Mouse (Mus musculus) MEL (cell line): Measurements from ENCODE around the gene Agl. TPM values are rescaled to one million over a fixed set of nuclear protein-coding genes. Genes with fewer than 3 reads are reported as not detected.
"Not testable (repeated sequence)": the region's sequence is repeated elsewhere in the genome, so short reads cannot be mapped to it uniquely, and the experiment has no call there.

Experiments
- DNase-seq: peaks from one replicate; pipeline ENCODE4 v3.0.0; 2011; ENCODE audit warnings: low read depth, low spot score
- H3K27ac ChIP-seq: 2 replicates; pipeline ENCODE4 v1.5.1; 2012; ENCODE audit warnings: low read depth, mild to moderate bottlenecking, control low read depth, low read length, moderate library complexity; ENCODE audit not compliant: control insufficient read depth
- H3K27me3 ChIP-seq, 2 experiments: fragments of 150-350 bp in 1 of 2; sonication (generic) in 1 of 2; 2 replicates each; pipeline ENCODE4 v1.6.1; 2012; ENCODE audit warnings: low read length in 2 of 2, mild to moderate bottlenecking in 2 of 2, improper control_type of control experiment in 1 of 2, moderate library complexity in 1 of 2; ENCODE audit not compliant: insufficient read depth in 2 of 2, control insufficient read depth in 1 of 2
- H3K36me3 ChIP-seq, 2 experiments: 2 replicates each; pipeline ENCODE4 v1.6.1; 2012 to 2014; ENCODE audit warnings: low read length in 2 of 2, improper control_type of control experiment in 1 of 2, inconsistent platforms in 1 of 2, mild to moderate bottlenecking in 1 of 2; ENCODE audit not compliant: insufficient read depth in 2 of 2, control insufficient read depth in 1 of 2
- H3K4me1 ChIP-seq, 2 experiments: fragments of 150-350 bp in 1 of 2; sonication (generic) in 1 of 2; 2 replicates each; pipeline ENCODE4 v1.6.1; 2012; ENCODE audit warnings: low read length in 2 of 2, improper control_type of control experiment in 1 of 2, mild to moderate bottlenecking in 1 of 2; ENCODE audit not compliant: insufficient read depth in 2 of 2, control insufficient read depth in 1 of 2
- H3K4me3 ChIP-seq, 2 experiments: fragments of 150-350 bp in 1 of 2; sonication (generic) in 1 of 2; 2 replicates each; pipeline ENCODE4 v1.5.1; 2012; ENCODE audit warnings: low read depth in 2 of 2, low read length in 2 of 2, mild to moderate bottlenecking in 2 of 2, moderate library complexity in 2 of 2, control low read depth in 1 of 2, improper control_type of control experiment in 1 of 2; ENCODE audit not compliant: control insufficient read depth in 1 of 2, insufficient read depth in 1 of 2
- H3K79me2 ChIP-seq: 2 replicates; pipeline ENCODE4 v1.6.1; 2012; ENCODE audit warnings: mild to moderate bottlenecking, low read length, moderate library complexity; ENCODE audit not compliant: control insufficient read depth, poor library complexity, insufficient read depth
- H3K9ac ChIP-seq: 2 replicates; pipeline ENCODE4 v1.6.1; 2012; ENCODE audit warnings: low read depth, mild to moderate bottlenecking, control low read depth, low read length, moderate library complexity; ENCODE audit not compliant: control insufficient read depth, poor library complexity, severe bottlenecking
- H3K9me3 ChIP-seq: fragments of 150-350 bp; sonication (generic); replicated peaks from 2 replicates; pipeline ENCODE4 v1.6.1; 2012; ENCODE audit warnings: mild to moderate bottlenecking, low read length, improper control_type of control experiment, moderate library complexity; ENCODE audit not compliant: insufficient read depth
- CTCF ChIP-seq, 3 experiments: IDR thresholded peaks in 2 of 3; conservative IDR thresholded peaks in 1 of 3; 2 replicates each; pipeline ENCODE4 v1.5.1; 2011 to 2012; ENCODE audit warnings: low read length in 3 of 3, low read depth in 2 of 3, mild to moderate bottlenecking in 2 of 3, improper control_type of control experiment in 1 of 3, inconsistent platforms in 1 of 3, mixed read lengths in 1 of 3, moderate library complexity in 1 of 3; ENCODE audit not compliant: control insufficient read depth in 1 of 3, insufficient read depth in 1 of 3, poor library complexity in 1 of 3, severe bottlenecking in 1 of 3
- E2F4 ChIP-seq: IDR thresholded peaks from 2 replicates; pipeline ENCODE4 v1.6.1; 2011; ENCODE audit warnings: low read depth, low read length, improper control_type of control experiment, borderline replicate concordance
- ELF1 ChIP-seq: IDR thresholded peaks from 2 replicates; pipeline ENCODE4 v1.6.1; 2014; ENCODE audit warnings: low read depth, mild to moderate bottlenecking, inconsistent platforms, low read length, improper control_type of control experiment, moderate library complexity
- KAT2A ChIP-seq: conservative IDR thresholded peaks from 2 replicates; pipeline ENCODE4 v1.6.1; 2012; ENCODE audit warnings: low read depth, low read length, improper control_type of control experiment, inconsistent platforms
- MAX ChIP-seq: IDR thresholded peaks from 2 replicates; pipeline ENCODE4 v1.6.1; 2011; ENCODE audit warnings: low read length, improper control_type of control experiment
- MAZ ChIP-seq: IDR thresholded peaks from 2 replicates; pipeline ENCODE4 v1.6.1; 2012; ENCODE audit warnings: low read depth, mild to moderate bottlenecking, inconsistent platforms, low read length, improper control_type of control experiment
- NELFE ChIP-seq: IDR thresholded peaks from 2 replicates; pipeline ENCODE4 v1.6.1; 2011; ENCODE audit warnings: low read depth, low read length, improper control_type of control experiment
- POLR2A ChIP-seq, 2 experiments: IDR thresholded peaks; 2 replicates each; pipeline ENCODE4 v1.6.1; 2011 to 2012; ENCODE audit warnings: low read length in 2 of 2, mild to moderate bottlenecking in 2 of 2, control low read depth in 1 of 2, improper control_type of control experiment in 1 of 2, low read depth in 1 of 2, moderate library complexity in 1 of 2; ENCODE audit not compliant: control insufficient read depth in 1 of 2, insufficient read depth in 1 of 2, poor library complexity in 1 of 2
- SIN3A ChIP-seq: IDR thresholded peaks from 2 replicates; pipeline ENCODE4 v1.6.1; 2012; ENCODE audit warnings: low read length, improper control_type of control experiment, inconsistent platforms
- SMC3 ChIP-seq: IDR thresholded peaks from 2 replicates; pipeline ENCODE4 v1.6.1; 2011; ENCODE audit warnings: low read depth, low read length, improper control_type of control experiment
- TCF12 ChIP-seq: IDR thresholded peaks from 2 replicates; pipeline ENCODE4 v1.6.1; 2014; ENCODE audit warnings: low read depth, mild to moderate bottlenecking, inconsistent platforms, low read length, improper control_type of control experiment, moderate library complexity
- ZC3H11A ChIP-seq: IDR thresholded peaks from 2 replicates; pipeline ENCODE4 v1.6.1; 2012; ENCODE audit warnings: low read depth, mild to moderate bottlenecking, inconsistent platforms, low read length, improper control_type of control experiment
- ZKSCAN1 ChIP-seq: IDR thresholded peaks from 2 replicates; pipeline ENCODE4 v1.6.1; 2012; ENCODE audit warnings: low read depth, mild to moderate bottlenecking, inconsistent platforms, low read length, improper control_type of control experiment, moderate library complexity
- polyA plus RNA-seq, 2 experiments: library from polyadenylated mRNA; stranded (reverse) in 1 of 2; unstranded in 1 of 2; fragments of >175 nt in 1 of 2; fragments of >200 nt in 1 of 2; gene quantifications; 2 replicates each; pipeline versions ENCODE4 v1.2.1 to v1.2.4; 2012; ENCODE audit warnings: low replicate concordance in 2 of 2, low read depth in 1 of 2; ENCODE audit not compliant: insufficient read length in 2 of 2, insufficient read depth in 1 of 2, missing spikeins in 1 of 2
- total RNA-seq: library from RNA; depleted of rRNA; stranded (reverse); fragments of 300-350 nt; gene quantifications from 2 replicates; pipeline ENCODE4 v1.2.3, GENCODE M21; 2012

Gene Agl
- total and polyA plus RNA-seq, 3 experiments = 4.6 to 21.1 (median 11.9) TPM

DNA sequence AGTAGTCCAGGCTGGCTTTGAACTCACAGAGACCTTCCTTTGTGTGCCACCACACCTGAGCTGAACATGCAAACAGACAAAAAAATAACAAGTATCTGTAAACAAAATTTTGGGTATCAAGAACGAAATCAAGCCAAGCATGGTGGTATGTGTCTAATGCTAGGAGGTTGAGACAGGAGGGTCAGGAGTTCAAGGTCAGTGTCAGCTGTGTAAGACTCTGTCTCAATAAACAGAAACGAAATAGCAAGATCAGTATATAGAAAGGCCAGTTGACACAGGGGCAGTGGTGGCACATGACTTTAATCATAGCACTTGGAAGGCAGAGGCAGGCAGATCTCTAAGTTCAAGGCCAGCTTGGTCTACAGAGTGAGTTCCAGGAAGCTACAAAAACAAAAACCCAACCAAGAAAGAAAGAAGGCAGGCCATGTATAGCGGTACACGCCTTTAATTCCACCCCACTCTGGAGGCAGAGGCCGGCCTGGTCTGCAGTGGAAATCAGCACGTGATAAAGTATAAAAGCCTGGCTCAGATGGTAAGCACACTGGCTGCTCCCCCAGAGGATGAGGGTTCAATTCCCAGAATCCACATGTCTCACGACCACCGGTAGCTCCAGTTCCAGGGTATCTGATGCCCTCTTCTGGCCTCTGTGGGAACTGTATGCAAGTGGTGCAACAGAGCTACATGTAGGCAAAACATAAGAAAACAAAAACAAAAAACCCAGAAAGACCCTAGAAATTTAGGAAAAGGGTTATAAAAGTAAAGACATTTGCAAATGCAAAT is 59.4 kb downstream of the Agl start (continued):
- TF ChIP-seq ZKSCAN1 = no peak

DNA sequence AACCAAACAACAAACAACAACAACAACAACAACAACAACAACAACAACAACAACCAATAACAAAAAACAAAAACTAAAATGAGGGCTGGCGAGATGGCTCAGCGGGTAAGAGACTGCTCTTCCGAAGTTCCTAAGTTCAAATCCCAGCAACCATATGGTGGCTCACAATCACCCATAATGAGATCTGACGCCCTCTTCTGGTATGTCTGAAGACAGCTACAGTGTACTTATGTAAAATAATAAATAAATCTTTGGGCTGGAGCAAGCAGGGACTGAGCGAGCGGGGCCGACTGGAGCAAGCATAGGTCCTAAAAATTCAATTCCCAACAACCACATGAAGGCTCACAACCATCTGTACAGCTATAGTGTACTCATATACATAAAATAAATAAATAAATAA is 60.3 kb downstream of the Agl start:
- H3K9me3 ChIP-seq, H3K9ac ChIP-seq, H3K27me3 ChIP-seq, H3K79me2 ChIP-seq, H3K36me3 ChIP-seq, H3K27ac ChIP-seq, H3K4me1 ChIP-seq, H3K4me3 ChIP-seq, DNase-seq: not testable (repeated sequence)
- peak; percentile 23; the same call in 1 of the 2 replicates for TF ChIP-seq SMC3
- peak in 1 of 3 experiments; percentile 15; a peak in 1 of 6 replicates for TF ChIP-seq CTCF (IDR thresholded peaks at IDR 0.05 in 2 of 3, conservative IDR thresholded peaks at IDR 0.05 in 1 of 3; ENCODE audit: control insufficient read depth in 1 of 3, insufficient read depth in 1 of 3, low read depth in 2 of 3, low read length in 3 of 3, poor library complexity in 1 of 3, severe bottlenecking in 1 of 3)

DNA sequence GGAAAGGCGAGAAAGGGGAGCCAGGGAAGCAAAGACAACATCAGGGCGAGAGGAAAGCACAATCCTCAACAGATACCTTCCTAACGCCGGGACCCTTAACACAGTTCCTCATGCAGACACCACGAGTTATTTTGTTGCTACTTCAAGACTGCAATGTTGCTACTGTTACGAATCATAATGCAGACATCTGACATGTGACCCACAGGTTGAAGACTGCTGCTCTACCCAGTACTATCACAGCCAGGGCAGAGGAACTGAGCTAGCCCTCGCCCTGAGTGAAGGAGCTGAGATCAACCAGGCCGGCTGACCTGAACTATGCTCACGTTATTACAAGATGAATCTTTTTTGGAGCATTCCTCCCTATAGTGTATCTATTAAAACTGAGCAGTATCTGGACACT is 67.0 kb downstream of the Agl start:
- Histone ChIP-seq H3K4me1 (peaks cover 0 to 5% of the 10 kb centered on the region in 2 experiments; a peak in 2 of 4 replicates), H3K9ac (no peak overlapping the region), H3K79me2 (no peaks in the 10 kb centered on the region), H3K9me3 (no peaks in the 10 kb centered on the region), H3K27ac (no peak overlapping the region), H3K4me3 (no peak overlapping the region), H3K36me3 (peaks cover 0 to 5% of the 10 kb centered on the region in 2 experiments; a peak in 2 of 4 replicates), H3K27me3 (no peaks in the 10 kb centered on the region)
- DNase-seq = no peak
- no peak for TF ChIP-seq SMC3
- TF ChIP-seq TCF12 = no peak
- no peak for TF ChIP-seq E2F4
- TF ChIP-seq SIN3A = no peak
- TF ChIP-seq MAX = no peak
- TF ChIP-seq ZC3H11A = no peak
- no peak for TF ChIP-seq KAT2A
- TF ChIP-seq ELF1 = no peak
- no peak for TF ChIP-seq MAZ
- TF ChIP-seq POLR2A (IDR thresholded peaks at IDR 0.05; ENCODE audit: control insufficient read depth in 1 of 2, insufficient read depth in 1 of 2, low read depth in 1 of 2, low read length in 2 of 2, poor library complexity in 1 of 2) = no peak
- TF ChIP-seq NELFE = no peak
